Mouse (Mus musculus) heart, postnatal 36 days (tissue): Measurements from ENCODE around the gene Ptcra. TPM values are rescaled to one million over a fixed set of nuclear protein-coding genes. Genes with fewer than 3 reads are reported as not detected.

ENCODE experiments used
- DNase-seq, 2 experiments: peaks; one replicate each; pipeline ENCODE4 v3.0.0; 2021 to 2022
- intact Hi-C: fragments of 180-260 bp; cut with DNase I; formaldehyde crosslinking; loops from one replicate; pipeline ENCODE4 v1.15.1; 2025
- total RNA-seq, 2 experiments: library from RNA; stranded (reverse); gene quantifications; 2 replicates each; pipeline ENCODE4 v1.2.3; 2021

Gene Ptcra
- total RNA-seq, 2 experiments from 2014 or later, result not detected

- intact Hi-C loops, result no loop called here
- no peak for DNase-seq
Measured at GRCm38 (mm10) chr17:46728904-46729318, 34.6 kb downstream of the Ptcra start, which contains the start of gene Gnmt. Gene Gnmt, minus strand, starts transcription at chr17:46729168.

GRCm38 (mm10) chr17:46728496-46728895 lies 35.0 kb downstream of the Ptcra start:
- no peak for DNase-seq
- intact Hi-C loops, result no loop called here

GRCm38 (mm10) chr17:46728021-46728420 lies 35.5 kb downstream of the Ptcra start:
- intact Hi-C loops, result no loop called here
- no peak for DNase-seq

GRCm38 (mm10) chr17:46727271-46727670 lies 36.2 kb downstream of the Ptcra start:
- intact Hi-C loops, result no loop called here
- no peak for DNase-seq

- intact Hi-C loops, result loop anchor here (2.0 kb wide), 1 partner anchor 199 kb away; no protein-coding TSS in a partner anchor
- DNase-seq, result no peak
Measured at GRCm38 (mm10) chr17:46725731-46726645, 37.5 kb downstream of the Ptcra start.

GRCm38 (mm10) chr17:46725273-46725672 lies 38.2 kb downstream of the Ptcra start:
- intact Hi-C loops, result loop anchor here (2.0 kb wide), 1 partner anchor 198 kb away; no protein-coding TSS in a partner anchor

GRCm38 (mm10) chr17:46724477-46725084 lies 38.9 kb downstream of the Ptcra start:
- intact Hi-C loops, result loop anchor here (2.0 kb wide), 1 partner anchor 198 kb away; no protein-coding TSS in a partner anchor
- DNase-seq, result no peak

More at GRCm38 (mm10) chr17:46725273-46725672, 38.2 kb downstream of the Ptcra start:
- no peak for DNase-seq

- DNase-seq, result no peak
- intact Hi-C loops, result no loop called here
Measured at GRCm38 (mm10) chr17:46721077-46721476, 42.4 kb downstream of the Ptcra start.

- DNase-seq, result no peak
- intact Hi-C loops, result loop anchor here (2.0 to 5.0 kb wide), 3 partner anchors 64 to 163 kb away; partner anchors contain the start of gene Cul7
Measured at GRCm38 (mm10) chr17:46714756-46715481, 48.6 kb downstream of the Ptcra start.

- DNase-seq, result no peak
- intact Hi-C loops, result loop anchor here (2.0 to 5.0 kb wide), 4 partner anchors 33 to 162 kb away; partner anchors contain the start of genes Cul7 and Klhdc3
Measured at GRCm38 (mm10) chr17:46713849-46714248, 49.7 kb downstream of the Ptcra start.

GRCm38 (mm10) chr17:46712442-46712841 lies 51.1 kb downstream of the Ptcra start:
- no peak for DNase-seq
- intact Hi-C loops, result loop anchor here (2.0 to 5.0 kb wide), 2 partner anchors 32 to 160 kb away; partner anchors contain the start of gene Klhdc3

GRCm38 (mm10) chr17:46711612-46712271 lies 51.8 kb downstream of the Ptcra start:
- intact Hi-C loops, result loop anchor here (2.0 to 5.0 kb wide), 2 partner anchors 31 to 159 kb away; partner anchors contain the start of gene Klhdc3
- peak; percentile 47 to 52 for DNase-seq

- intact Hi-C loops, result loop anchor here (5.0 kb wide), 1 partner anchor 159 kb away; no protein-coding TSS in a partner anchor
- peak; percentile 92 to 93 for DNase-seq
Measured at GRCm38 (mm10) chr17:46710959-46711597, 52.4 kb downstream of the Ptcra start, which contains the start of gene Pex6. Gene Pex6, plus strand, starts transcription at chr17:46711463.

GRCm38 (mm10) chr17:46706375-46707089 lies 57.0 kb downstream of the Ptcra start:
- DNase-seq, result no peak
- intact Hi-C loops, result no loop called here
